Mouse (Mus musculus) brain, adult 2 months (tissue): ENCODE results near the gene Senp7.
"Not testable (repeated sequence)": the region's sequence is repeated elsewhere in the genome, so short reads cannot be mapped to it uniquely, and the experiment has no call there.

ENCODE experiments used
- DNase-seq: peaks from one replicate; pipeline ENCODE4 v3.0.0; 2011; ENCODE audit warnings: low read depth, low spot score

Gene Senp7

GRCm38 (mm10) chr16:56134149-56134548 lies 86.0 kb downstream of the Senp7 start:
- peak; percentile 7 for DNase-seq

- DNase-seq, result not testable (repeated sequence)
These were observed 89.5 kb downstream of the Senp7 start for GRCm38 (mm10) chr16:56137672-56138071.

DNA sequence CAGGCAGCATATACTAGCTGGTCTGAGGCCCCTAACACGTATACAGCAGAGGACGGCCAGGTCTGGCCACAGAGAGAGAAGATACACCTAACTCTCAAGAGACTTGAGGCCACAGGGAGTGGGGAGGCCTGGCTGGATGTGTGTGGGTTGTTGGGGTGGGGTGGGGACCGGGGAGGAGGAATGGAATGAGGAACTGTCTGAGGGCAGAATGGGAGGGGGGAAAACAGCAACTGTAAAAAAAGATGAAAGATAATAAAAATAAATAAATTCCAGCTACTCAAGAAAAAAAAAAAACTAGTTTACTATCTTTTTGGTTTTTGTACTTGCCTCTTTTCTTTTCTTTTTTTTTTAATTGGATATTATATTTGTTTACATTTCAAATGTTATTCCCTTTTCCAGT lies 91.8 kb downstream of the Senp7 start:
- DNase-seq, result no peak

DNA sequence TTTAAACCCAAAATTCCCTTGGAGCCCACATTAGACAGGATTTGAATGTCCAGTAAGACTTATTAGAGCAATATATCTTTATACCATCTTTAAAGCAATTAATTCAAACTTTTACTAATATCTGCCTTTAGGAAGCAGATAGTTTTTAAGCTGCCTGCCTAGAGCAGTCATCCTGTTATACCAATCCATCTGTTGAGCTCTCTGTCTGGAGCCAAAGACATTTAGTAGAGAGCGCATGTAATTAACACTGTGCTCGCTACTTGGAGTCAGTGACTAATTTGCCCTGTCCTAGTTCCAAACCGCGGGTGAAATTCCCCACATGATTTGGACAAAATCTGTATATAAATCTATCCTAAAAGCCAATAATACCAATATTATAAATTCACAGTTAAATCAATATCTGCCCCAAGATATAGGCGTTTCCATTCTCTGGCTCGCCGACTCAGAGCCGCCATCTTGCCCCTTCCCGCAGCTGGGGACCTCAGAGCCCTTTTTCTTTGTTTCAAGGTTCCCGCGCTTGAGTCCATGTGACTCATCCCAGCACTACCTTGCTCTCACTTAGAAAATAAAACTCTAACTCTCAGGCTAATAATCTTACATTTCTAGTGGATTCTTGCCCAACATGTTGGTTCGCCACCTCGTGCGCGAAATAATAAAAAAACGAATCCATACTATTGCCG lies 96.9 kb downstream of the Senp7 start:
- no peak for DNase-seq

DNA sequence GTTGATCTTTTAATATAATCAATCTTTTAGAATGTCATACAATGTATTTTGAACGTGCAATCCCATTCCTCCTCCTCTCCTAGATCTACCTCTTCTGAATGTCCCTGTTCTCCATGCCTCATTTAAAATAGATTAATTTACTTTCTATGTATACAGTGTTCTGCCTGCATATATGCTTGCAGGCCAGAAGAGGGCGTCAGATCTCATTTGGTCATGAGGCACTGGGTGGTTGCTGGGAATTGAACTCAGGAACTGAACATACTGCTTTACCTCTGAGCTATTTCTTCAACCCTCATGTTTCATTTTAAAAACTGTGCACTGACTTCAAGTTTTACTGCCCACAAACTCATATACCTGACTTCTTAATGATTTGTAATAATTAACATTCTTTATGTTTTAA lies 99.5 kb downstream of the Senp7 start:
- no peak for DNase-seq

DNA sequence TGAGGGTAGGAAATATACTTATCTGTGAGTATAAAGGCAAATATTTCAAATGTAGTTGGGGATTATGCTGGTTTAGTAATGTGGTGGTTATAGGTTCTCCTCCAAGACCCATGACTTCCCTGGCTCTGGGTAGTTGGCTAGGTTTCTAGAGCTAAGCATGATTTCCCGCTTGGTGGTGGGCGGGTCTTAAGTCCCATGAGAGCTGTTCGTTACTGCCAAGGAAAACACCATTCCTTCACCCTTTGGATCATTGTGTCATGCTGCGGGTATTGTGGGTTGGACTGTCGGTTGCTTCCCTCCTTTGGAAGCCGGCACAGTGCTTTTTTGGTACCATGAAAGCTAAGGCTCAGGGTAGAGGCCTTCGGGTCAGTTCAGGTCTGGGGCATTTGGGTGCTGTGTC lies 115.3 kb downstream of the Senp7 start:
- no peak for DNase-seq

- peak; percentile 25 for DNase-seq
These were observed 122.1 kb downstream of the Senp7 start for GRCm38 (mm10) chr16:56170247-56170646.

- peak; percentile 51 for DNase-seq
These were observed 127.9 kb downstream of the Senp7 start for GRCm38 (mm10) chr16:56175867-56176581.

DNA sequence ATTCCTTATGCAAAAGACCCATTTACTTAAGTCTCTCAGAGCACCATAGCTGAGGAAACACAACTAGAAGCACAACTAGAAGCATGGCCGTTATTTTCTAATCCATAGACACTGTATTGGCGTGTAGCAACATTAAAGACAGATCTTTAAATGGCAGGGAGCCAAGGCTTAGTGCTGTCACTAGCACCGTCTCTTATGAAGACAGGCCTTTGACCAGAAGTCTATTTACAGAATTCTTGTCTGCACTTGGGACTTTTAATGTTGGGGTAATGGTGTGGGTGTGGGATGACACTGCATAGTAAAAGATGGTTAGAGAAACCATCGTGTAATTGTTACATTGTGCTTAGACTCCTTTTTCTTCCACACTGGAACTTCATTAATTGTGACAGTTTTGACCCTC lies 138.7 kb downstream of the Senp7 start:
- DNase-seq, result no peak

GRCm38 (mm10) chr16:56188198-56188597 lies 140.1 kb downstream of the Senp7 start:
- DNase-seq, result peak; percentile 53

GRCm38 (mm10) chr16:56204051-56204450 lies 155.9 kb downstream of the Senp7 start, which contains the start of gene Impg2:
Gene Impg2, plus strand, starts transcription at chr16:56204313.
- DNase-seq, result no peak

GRCm38 (mm10) chr16:56212740-56213139 lies 164.6 kb downstream of the Senp7 start:
- DNase-seq, result no peak

DNA sequence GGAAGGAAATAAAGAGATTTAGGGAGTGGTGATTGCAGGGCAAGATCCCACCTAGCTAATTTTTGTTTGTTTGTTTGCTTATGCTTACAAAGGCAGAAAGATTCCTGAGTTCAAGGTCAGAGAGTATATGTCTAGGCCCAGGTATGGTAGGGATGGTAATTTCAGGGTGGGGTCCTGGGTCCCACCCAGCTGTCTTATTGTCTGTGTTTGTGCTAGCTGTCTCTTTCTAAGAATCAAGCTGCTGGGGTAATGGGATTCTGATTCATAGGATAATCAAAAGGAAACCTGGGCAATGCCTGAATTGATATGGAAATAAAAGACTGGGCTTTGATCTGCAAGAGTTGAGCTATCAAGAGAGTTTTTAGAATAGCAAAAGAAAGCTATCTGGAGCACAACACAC lies 179.5 kb downstream of the Senp7 start:
- DNase-seq, result no peak

DNA sequence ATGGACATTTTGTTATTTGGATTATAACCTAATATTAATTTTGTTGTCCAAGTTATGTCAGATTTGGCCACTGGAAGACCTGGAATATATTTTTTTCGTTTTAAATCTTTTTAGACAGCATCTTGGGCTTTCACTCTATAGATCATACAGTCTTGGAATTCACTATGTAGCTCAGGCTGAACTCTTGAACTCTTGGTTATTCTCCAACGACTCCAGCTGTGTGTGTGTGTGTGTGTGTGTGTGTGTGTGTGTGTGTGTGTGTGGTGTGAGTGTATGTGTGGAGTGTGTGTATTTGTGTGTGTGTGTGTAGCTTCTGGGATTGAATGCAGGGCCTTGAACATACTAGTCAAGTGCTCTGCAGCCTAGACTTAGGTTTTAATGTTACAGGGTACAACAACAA lies 181.3 kb downstream of the Senp7 start:
- no peak for DNase-seq

DNA sequence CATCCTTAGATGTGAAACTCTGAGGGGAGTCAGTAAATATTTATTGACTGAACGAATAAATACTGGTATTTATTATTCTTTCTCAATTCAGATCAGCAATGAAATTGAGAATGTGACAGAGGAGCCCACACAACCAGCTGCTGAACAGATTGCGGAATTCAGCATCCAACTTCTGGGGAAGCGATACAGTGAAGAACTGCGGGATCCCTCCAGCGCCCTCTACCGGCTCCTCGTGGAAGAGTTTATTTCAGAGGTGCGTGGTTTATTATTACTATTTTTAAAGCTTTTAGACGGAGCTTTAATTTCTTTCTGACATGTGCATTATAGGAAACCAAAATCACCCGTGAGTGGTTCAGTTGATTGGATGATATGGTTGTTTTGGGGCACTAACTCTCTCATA lies 183.2 kb downstream of the Senp7 start:
- peak; percentile 55 for DNase-seq

- DNase-seq, result peak; percentile 53
These were observed 184.6 kb downstream of the Senp7 start for GRCm38 (mm10) chr16:56232736-56233135.
